Mouse (Mus musculus) hindlimb bud, embryonic 11.5 days (tissue): ENCODE measurements around the gene Fam111a.

Source experiments
- DNase-seq: peaks from one replicate; pipeline ENCODE4 v3.0.0-alpha.2; 2012; ENCODE audit warnings: low read depth, low spot score; ENCODE audit errors: extremely low spot score

Fam111a gene

DNA sequence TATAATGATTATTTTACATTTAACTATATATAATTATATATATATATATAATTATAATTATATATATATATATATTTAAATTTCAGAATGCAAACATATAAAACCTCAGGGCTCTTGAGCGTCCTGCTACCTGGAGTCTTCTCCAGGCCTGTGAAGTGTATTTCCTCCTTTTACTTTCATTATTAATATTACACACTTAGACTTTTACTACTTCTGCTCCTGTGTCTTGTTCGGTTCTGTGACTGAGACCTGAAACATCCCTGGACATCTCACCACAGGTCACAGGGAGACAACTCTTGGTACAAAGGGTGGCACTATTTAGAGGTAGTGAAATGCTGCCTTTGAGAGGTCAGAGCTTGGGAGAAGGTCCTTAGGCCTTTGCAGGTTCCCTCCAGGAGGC lies 10.8 kb downstream of the Fam111a start:
- DNase-seq, result no peak

DNA sequence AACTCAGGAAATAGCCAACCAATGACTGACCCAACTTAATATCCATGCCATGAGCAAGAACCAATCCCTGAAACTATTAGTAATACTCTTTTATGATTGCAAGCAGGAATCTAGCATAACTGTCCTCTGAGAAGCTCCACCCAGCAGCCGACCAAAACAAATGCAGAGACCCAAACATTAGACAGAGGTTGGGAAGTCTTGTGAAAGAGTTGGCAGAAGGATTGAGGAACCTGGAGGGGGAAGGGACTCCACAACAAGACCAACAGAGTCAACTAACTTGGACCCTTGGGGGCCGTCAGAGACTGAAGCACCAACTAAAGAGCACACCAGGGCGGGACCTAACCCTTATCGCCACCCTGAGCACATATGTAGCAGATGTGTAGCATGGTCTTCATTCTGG lies 12.7 kb downstream of the Fam111a start:
- DNase-seq, result no peak

- DNase-seq, result no peak
Observed at GRCm38 (mm10) chr19:12564197-12564596, 18.7 kb downstream of the Fam111a start.

DNA sequence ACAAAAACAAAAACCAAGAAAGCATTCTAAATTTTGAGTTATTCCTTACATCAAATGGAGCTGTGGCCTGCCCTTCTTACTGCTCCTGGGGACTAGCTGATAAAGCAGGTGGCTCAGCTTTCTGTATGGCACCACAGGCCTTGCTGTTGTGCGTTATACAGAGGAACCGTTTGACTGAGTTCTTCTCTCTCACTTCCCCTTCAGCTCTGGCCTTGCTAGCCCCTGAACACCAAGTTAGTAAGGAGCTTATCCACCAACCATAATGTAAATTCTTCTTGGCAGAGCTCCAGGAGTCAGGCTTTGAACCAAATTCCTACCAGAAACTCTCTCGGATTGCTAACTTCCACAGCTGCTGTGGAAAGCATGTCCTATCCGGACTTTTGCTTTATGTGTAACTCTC lies 21.5 kb downstream of the Fam111a start:
- no peak for DNase-seq

DNA sequence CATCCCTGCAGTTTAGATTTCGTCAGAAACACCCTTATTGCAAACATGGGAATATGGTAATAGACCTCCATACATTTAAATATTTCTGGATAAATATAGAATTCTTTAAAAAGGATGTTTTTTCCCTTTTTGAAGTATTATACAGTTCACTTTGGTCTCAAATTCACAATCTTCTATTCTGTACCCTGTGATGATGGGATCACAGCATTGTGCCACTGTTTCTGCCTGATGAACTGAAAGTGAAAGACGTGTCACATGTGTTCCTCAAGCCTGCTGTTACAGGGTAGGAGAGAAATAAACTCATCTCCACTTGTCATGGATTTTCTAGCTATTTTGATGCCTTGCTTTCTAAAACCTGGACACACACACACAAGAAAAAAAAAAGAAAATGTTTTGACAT lies 25.3 kb downstream of the Fam111a start:
- no peak for DNase-seq

GRCm38 (mm10) chr19:12571687-12572086 lies 26.1 kb downstream of the Fam111a start:
- DNase-seq, result no peak

GRCm38 (mm10) chr19:12572614-12573265 lies 27.2 kb downstream of the Fam111a start:
- no peak for DNase-seq

GRCm38 (mm10) chr19:12573266-12574011 lies 27.9 kb downstream of the Fam111a start:
- peak; percentile 53 for DNase-seq

DNA sequence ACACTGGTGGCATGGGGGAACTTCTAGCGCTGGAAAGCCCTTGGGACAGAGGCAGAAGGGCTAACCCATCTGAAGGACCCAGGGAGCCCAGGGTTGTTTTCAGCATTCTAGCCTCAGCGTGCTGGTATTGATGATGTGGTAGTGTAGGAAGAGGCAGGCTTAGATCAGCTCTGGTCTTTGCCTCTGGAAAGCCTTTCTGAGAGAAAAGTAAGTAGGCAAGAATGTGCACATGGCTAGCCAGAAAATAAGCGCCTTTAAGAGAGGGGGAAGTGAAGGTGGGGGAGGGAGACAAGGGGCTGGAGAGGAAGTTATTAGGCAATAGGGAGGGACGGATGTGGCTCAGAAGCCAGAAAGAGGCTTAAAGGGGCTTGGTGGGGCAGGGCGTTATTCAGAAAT lies 28.5 kb downstream of the Fam111a start:
- no peak for DNase-seq

DNA sequence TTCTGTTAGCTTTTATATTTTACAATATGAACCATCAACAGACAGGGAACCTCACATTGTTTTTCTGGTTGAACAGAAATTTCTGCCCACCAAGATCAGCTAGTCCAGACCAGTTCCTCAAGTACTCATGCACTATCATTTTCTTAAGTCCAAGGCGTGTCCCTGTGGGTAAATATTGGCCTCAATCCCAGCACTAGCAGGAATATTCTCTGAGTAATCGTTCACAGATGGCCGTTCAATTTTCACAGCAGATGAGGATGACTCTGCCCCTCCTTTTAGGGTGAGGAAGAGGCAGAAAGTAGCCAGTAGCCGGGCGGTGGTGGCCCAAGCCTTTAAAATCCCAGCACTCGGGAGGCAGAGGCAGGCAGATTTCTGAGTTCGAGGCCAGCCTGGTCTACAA lies 29.6 kb downstream of the Fam111a start:
- no peak for DNase-seq

GRCm38 (mm10) chr19:12575514-12575913 lies 30.0 kb downstream of the Fam111a start:
- no peak for DNase-seq

DNA sequence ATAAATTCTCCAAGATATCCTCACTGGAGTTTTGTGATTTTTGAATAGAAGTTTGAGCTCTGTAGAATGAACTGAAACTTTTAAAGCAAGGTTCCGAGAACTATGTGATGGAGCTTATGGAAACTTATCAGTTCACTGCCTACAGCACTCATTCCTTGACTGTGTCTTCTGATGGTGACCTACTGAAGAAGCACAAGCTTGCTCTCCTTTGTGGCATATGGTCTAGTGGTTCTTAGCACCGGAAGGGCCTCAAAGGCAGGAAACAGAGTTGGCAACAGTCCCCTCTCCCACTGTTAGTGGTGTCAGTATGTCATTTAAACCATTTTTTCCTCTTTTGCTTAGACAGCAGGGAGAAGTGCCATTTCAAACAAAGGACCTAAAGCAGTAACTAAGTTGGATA lies 31.1 kb downstream of the Fam111a start:
- DNase-seq, result no peak

DNA sequence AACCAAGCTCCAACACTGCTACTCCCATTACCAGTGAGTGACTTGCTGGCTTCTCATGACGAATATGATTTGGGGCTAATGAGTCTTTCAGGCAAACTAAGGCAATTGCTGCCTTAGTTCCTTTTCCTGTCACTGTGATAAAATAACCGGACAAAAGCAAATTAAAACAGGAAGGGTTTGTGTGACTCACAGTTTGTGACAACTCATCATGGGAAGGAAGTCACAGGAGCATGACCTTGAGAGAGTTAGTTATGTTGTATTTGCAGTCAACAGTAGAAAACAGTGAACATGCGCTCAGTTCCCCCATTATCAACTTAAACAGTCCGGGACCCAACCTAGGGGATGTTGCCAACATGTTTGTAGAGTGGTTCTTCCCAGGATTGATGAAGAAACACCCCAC lies 39.8 kb downstream of the Fam111a start:
- DNase-seq, result no peak

GRCm38 (mm10) chr19:12591908-12592307 lies 46.4 kb downstream of the Fam111a start:
- DNase-seq, result peak; percentile 37

GRCm38 (mm10) chr19:12595135-12595529 lies 49.6 kb downstream of the Fam111a start:
- DNase-seq, result no peak

DNA sequence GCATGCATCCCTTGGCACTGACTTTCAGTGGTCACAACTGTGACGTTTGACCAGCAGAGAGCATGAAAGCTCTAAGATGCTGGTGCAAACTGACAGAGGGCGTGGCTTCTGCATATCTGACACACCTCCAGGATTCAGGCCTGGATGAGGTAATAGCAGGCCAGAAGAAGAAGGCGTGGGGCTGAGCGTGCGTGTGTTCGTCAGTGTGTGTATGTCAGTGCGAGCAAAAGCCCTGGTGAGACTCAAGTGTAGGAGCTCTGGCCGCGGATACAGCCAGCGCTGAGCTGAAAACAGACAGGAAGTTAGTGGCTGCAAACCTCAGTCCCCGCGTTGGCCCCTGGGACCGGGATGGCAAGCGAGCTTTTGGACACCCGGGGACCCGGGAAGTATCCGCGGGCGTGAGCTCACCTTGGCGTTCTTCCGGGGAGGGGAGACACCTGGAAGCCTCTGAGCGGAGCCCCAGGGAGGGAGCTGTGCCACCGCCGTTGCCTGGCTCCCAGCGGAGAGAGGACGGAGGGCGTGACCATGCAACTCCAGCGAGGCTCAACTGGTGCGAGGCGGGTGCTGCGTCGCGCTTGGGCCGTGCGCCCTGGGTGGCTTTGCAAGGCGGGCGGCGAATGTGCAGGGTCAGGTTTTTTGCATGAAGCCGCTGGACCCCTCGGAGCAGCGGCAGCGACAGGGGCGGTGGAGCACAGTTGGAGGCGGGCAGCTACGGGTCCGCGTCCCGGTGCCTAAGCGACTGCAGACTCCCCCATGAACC lies 50.2 kb downstream of the Fam111a start:
- peak; percentile 20 for DNase-seq

- DNase-seq, result no peak
Observed at GRCm38 (mm10) chr19:12596290-12597072, 50.9 kb downstream of the Fam111a start.

DNA sequence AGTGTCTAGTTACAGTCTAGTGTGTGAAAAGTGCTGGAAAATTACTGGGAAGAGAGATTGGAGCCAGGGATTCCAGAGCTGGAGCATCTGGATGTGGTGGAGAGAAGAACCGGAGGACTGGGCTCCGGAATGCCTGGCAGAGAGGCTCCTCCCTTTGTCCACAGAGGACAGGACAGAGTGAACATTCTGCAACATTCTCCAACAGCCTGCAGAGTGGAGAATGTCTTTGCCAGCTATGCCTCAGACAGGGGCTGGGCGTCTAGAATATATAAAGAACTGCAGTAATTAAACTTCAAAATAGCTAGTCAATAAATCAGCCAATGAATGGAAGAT lies 51.5 kb downstream of the Fam111a start:
- no peak for DNase-seq

DNA sequence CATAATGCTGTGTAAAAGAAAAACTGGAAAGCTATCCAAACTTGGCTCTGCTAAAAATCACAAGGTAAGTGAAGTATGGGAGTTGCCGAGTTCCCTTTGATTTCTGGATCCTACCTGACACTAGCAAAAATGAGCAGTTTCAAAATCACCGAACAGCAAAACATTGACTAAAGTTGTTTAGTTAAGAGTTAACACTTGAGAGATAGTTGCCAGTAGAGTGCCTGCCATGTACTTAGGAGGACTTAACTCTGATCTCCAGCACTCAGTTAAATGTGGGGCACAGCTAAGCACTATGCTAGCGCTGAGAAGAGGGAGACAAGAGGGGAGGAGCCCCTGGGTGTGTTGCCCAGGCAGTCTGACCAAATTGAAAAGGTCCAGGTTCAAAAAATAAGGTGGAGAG lies 53.1 kb downstream of the Fam111a start:
- no peak for DNase-seq

GRCm38 (mm10) chr19:12599674-12600073 lies 54.1 kb downstream of the Fam111a start, which contains the start of gene Gm4952:
Gene Gm4952, plus strand, starts transcription at chr19:12599974.
- DNase-seq, result no peak
